Mouse (Mus musculus): ENCODE data around the gene Tdp1.
A peak's percentile ranks its signal among the peaks of the same experiment; 100 is the strongest.

DNA sequence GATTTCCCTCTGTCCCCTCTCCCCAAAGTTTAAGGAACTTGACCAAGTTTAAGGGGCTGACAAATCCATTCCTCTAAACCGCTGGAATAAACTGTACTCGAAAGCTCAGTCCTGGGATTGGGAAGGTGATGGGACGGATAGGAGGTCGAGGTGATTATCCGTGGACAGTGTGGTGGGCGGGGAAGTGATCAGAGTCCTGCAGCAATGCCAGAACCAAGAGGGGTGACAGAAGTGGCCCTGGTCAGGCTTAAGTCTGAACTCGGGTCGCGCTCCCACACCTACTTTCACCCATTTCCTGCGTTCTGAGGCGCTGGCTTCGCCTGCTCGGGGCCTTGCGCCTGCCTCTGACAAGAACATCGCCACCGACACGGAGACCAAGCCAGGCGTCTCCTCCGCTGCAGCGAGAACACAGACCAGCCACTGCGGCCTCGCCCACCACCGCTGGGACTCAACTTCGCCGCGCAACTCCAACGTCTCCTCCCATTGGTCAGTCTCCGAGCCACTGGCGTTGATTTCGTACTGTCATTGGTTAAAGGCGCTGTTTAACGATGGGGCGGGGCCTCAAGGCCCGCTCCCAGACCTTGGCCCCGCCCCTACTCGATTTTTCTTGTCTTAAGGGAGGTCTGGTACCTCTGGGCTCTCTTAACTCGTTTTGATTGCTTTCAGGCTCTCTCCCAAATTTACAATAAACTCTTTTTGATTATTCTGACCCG lies 1.2 kb upstream of the Tdp1 start:
- TF ChIP-seq CTCF (IDR thresholded peaks at IDR 0.05; ENCODE audit: low read depth, low read length) (no peak), POLR2A (IDR thresholded peaks at IDR 0.05; ENCODE audit: insufficient read depth, low read length) (peak; percentile 51)

Data from ES-Bruce4 (cell line).